Mouse (Mus musculus) embryo, embryonic 10.5 days (tissue): ENCODE measurements around the gene Setx.
"Not testable (repeated sequence)": the region's sequence is repeated elsewhere in the genome, so short reads cannot be mapped to it uniquely, and the experiment has no call there.

Source experiments
- DNase-seq: peaks from one replicate; pipeline ENCODE4 v3.0.0-alpha.2; 2015; ENCODE audit warnings: low spot score

The Setx gene

DNA sequence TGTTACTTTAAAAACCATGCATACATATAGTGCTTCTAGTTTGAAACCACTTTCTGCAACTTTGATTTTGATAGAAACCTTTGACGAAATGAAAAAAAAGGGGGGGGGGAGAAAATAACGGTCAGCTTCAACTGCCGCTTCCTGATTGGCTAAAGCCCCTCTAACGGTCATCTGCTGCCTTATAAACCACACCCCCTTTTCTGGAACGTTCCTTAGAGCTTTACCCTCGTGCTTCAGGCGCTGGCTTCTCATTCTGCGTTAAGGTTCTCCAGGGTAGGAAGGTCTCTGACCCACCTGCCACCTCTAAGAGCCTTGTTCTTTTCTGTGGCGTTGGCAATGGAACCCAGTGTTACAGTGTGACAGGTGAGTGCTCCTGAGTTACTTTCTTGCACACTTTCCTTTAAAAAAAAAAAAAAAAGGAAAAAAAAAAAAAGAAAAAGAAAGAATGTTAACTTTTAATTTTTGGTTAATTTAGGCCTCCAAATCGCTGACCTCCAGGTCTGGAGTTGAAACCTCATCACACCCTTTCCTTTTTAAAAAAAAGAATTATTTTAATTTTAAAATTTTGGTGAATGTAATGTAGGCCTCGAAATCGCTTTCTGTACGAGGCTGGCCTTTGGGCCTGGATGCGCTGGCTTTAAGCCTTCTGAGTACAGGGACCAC lies at the start of gene Setx:
TSS of gene Setx (plus strand) at position 275 of the 663 bp plus-strand sequence.
- peak; percentile 20 for DNase-seq

DNA sequence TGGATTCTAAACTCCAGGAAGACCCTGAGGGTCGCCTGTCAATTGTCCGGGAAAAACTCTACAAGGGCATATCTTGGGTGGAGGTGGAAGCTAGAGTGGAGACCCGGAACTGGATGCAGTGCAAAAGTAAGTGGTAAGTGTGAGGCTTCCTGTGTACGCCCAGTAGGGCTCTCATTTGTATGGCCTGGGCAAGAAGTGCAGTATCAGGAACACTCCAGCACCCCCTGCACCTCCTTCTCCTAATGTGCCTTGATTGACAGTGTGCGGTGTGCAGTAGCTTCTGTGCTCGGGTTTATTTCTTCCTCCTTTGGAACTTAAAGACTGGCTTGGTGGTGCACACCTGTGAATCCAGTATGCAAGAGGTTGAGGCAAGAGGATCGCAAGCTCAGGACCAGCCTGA lies 49.3 kb upstream of the Setx start:
- no peak for DNase-seq

DNA sequence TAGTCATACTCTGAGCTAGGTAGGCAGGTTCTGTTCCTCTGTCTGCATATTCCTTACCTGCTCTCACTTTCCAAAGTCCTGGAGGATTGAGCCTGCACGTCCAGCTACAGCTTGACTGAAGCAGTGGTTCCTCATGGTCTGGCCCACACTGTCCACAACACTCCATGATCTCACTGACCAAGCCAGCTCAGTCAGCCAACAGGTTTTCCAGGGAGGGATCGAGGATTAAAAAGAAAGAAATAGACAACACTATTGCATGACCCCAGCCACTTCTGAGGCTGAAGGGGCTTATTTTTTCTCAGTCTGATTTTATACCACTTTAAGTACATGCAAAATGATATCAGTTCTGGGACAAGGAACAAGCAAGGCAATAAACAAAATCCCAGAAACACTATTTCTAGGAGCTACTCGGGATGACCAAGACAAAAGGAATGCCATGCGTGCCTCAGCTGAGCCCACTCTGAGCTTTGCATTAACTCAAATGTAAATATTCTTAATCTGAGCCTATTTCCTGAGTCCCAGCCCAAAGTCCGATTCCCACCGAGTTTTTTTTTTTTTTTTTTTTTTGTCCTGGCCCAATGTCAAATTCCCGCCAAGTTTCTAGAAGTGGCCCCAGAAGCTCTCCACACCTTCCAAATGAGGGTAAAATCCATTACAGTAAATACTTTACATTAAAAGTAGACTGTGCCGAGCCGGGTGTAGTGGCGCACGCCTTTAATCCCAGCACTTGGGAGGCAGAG lies 48.5 kb upstream of the Setx start:
- DNase-seq, result no peak

DNA sequence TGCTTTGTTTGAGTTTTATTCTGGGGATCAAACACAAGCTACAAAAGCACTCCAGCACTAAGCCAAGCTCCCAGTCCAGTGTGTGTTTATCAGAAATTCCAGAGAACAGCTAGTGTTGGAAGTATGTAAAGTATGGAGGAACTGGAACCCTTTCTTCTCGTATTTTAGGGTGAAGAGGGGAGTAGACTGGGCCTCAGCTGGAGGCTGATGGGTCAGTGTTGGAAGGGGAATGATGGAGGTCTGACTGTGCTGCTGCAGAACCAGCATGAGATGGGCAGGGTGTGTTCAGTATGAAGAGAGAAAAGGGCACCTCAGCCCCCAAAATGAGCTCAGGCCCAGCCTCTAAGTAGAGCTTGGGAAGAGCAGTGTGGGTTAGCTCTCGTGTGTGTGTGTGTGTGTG lies 47.8 kb upstream of the Setx start:
- no peak for DNase-seq

DNA sequence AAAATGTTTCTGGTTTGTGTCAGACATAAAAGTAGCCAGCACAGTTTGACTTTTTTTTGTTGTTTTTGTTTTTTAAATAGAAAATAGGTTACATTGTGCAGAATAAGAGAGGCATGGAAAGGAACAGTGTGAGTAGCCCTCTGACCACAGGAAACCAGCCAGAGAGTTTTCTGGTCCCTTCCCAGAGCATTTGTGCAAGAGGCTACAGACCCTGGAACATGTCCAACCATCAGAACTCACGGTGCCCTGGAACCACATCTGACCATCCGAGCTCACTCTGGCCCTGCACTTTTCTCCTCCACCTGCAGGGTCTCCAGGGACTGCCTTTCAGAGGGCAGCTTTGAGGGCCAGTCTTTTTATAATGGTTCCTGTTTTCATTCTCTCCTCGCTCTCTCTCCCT lies 42.0 kb upstream of the Setx start:
- DNase-seq, result no peak

DNA sequence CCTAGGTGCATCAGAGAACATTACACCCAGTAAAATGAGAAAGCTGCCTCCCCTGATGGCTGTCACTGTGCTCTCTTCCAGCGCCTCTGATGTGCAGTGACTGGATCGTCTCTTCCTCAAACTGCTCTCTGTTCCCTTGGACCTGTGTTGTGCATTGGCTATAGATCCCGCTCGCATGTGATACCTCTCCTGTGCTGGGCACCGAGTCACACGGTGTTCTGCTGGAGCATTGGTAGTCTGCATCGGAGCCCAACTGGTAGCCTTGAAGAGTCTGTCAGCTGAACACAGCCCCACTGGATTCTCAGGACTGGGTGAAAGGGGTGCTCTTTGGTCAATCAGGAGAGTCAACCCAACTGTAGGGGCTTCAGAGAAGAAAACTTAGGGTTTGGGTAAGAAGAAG lies 38.0 kb upstream of the Setx start:
- DNase-seq, result no peak

DNA sequence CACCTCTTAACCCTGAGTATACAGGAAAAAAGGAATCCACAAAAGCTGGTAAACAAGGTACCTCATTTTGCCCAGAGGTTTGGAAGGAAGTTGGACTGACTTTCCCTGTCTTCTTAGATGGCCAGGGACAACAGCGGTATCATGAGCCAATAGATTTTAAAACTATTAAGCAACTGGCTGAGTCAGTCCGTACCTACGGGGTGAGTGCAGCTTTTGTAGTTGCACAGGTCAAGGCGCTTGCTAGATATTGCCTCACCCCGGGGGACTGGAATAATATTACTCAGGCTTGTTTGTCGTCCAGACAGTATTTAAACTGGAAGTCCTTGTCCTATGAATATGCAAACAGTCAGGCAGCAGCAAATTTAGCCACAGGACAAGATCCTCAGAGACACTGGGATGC lies 34.7 kb upstream of the Setx start:
- not testable (repeated sequence) for DNase-seq

DNA sequence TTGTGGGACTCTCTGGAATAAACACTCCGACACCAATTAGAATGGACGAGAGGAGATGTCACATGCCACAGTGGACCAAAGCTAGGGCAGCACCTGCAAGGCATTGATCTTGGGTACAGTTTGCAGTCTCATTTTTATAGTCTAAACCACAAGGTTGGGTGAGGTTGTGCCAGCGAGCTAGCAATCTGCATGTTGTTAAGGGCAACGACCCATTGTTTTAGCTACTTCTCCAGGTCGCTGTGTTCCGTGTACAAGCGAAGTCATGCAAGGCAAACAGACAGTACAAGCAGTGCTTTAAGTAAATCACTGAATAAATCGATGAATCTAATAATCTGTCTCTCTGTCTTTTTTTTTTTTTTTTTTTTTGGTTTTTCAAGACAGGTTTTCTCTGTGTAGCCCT lies 28.3 kb upstream of the Setx start:
- no peak for DNase-seq

DNA sequence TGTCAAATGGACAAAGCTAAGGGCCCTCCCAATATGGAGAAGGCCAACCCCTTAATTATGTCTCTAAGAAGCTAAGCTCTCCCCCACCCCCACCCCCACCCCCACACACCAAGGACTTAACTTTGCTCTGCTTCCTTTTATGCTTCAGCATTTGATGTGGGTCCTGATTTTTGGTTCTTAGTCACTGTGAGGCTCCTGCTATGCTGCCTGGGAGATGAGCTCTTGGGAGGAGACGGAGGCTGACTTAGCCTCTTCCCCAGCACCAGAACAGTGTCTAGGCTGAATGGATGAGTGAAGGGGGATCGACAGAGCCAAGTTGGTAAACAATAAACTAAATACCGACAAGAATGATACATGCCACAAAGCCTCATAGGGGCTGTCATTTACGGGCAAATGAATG lies 27.2 kb upstream of the Setx start:
- DNase-seq, result no peak

DNA sequence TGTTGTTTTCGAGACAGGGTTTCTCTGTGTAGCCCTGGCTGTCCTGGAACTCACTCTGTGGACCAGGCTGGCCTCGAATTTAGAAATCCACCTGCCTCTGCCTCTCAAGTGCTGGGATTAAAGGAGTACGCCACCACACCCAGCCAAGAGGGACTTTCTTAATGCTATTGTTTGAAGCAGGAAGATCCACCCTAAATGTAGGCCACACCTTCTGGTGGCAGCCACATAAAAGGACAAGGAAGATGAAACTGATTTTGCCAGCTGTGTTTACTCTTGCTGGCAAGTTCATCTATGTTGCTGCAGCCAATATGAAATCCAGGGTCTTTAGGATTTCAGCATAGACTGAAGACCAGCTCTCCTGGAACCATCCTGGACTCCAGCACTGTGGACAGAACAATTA lies 26.5 kb upstream of the Setx start:
- DNase-seq, result no peak

DNA sequence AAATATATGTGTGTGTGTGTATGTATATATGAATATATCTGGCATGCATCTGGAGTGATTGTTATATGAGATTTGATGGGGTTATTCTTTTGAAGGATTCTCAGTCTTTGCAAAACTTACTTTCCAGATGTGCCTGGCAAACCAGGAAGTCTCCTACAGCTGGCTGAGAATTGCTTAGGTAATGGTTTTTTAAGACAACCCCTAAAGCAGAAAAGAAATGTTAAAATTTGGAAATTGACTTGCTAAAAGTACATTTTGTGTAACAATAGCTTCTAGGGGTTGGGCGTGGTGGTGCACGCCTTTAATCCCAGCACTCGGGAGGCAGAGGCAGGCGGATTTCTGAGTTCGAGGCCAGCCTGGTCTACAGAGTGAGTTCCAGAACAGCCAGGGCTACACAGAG lies 26.0 kb upstream of the Setx start:
- not testable (repeated sequence) for DNase-seq

DNA sequence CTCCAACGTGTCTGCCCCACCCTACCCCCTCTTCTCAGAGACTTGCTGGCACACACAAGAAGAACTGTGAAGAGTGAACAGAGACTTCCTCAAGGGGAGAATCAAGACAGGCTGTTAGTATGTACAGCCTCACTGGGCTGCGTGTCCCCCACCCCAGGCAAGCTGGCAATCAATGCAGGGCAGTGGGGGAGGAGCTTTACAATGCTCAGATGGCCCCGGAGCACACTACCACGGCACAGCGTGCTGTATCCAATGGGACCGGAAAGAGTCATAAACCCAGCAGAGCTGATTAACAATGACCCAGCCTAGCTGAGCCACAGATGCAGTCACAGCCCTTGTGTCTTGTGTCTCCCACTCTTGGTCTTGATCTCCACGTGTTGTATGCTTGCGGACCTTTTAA lies 25.2 kb upstream of the Setx start:
- no peak for DNase-seq

DNA sequence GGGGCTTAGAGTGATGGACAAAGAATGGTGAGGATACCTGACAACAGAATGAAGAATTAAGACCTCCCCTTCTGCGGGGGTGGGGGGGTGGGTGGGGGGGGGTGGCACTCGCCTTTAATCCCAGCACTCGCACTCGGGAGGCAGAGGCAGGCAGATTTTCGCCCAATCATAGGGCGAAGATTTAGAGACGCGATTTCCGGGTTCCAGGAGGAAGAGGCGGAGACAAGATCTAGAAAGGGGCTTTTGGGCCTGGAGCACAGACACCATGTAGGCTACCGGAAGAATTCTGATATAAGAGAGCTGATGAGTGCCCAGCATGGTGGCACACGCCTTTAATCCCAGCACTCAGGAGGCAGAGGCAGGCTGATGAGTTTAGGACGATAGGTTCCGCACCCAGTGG lies 24.3 kb upstream of the Setx start:
- no peak for DNase-seq

DNA sequence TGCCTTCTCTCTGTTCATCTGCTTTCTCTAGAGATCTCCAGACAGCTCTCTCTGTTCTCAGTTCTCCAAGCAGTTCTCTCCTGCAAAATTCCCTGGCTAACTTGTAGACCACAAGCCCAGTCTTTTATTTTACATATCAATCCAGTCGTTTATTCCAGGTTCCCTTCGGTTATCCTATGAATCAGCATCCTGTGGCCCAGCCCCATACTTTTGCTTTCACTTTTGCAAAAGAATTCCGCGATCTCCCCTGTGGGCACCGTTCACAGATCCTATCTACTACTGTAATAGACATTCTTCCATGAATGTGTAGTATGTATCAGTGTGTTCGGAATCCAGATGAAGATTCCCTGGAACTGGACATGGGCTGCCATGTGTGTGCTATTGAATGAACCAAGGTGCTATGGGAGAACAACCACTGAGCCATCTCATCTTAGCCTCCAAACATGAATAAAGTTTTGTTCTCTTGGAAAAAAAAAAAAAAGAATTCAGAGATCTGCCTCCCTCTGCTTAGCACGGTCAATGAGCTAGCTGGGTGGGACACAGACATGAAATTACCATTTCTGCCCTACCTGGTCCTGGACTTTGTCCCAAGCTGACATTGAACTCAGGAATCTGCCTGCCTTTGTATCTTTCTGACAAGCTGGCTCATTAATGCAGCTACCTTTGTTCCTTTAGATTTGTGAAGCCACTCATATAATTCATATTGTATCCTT lies 23.0 kb upstream of the Setx start:
- no peak for DNase-seq

DNA sequence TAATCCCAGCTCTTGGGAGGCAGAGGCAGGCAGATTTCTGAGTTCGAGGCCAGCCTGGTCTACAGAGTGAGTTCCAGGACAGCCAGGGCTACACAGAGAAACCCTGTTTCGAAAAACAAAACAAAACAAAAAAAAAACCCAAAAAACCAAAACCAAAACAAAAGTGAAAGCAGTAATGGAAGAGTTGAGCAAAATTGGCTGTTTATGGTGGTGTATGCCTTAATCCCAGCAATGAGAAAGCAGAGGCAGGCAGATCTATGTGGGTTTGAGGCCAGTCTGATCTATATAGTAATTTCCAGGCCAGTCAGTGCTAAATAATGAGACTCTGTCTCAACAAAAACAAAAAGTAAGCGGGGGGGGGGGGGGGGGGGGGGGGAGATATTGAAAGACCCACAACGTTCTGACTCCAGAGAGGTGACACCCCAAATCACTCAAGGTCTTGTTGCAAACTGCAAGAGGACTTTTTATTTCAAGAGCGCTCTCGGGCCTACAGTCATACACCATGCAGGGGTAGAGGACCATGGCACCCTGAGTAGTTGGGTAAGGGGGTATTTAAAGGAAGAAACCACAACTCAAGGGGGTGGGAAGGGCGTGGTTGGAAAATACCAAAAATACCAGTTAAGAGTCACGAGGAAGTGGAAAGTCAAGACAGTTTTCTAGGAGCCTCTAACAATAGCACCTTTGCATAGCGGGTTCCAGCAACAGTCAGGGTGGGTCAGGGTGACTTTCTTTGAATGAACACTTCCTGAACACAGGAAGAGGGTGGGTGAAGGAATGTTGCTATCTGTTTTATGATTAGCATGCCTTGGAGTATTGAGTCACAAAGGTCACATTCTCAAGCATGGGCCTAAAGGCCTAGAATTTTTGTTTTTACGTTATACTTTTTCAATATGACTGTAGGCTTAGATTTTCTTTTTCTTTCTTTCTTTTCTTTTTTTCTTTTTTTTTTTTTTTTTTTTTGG lies 21.3 kb upstream of the Setx start:
- not testable (repeated sequence) for DNase-seq

DNA sequence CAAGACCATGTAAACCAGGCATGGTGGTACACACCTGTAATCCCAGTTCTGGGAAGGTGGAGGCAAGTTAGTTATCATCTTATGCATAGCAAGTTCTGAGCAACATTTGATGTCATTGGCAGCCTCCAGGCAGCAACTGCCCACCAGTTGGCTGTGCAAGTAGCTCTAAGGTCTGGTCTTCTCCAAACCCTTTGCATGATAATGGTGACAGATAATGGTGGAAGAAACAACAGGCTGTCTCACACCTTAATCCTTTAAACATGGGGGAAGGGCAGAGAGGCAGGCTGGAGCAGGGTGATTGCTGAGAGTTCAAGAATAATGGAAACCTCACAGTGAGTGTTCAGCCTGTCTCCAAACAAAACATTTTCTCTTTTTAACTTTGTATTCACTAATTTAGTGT lies 3.0 kb upstream of the Setx start:
- DNase-seq, result no peak

DNA sequence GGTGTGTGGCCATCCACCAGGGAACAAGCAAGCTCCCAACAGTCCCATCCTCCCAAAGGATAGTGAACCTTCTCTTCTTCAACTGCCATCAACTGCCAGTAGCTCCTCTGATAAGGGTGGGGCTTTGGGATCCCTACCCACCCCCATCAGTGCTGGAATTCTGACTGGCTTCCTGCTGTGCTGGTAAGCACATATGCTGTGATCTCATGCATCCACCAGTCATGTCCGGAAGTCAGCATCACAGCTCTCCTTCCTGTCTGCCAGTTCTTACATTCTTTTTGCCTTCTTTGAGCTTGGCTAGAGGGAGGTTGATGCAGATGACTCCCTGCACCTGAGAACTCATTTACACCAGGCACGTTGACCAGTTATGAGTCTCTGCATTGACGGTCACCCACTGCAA lies 1.5 kb upstream of the Setx start:
- DNase-seq, result no peak

DNA sequence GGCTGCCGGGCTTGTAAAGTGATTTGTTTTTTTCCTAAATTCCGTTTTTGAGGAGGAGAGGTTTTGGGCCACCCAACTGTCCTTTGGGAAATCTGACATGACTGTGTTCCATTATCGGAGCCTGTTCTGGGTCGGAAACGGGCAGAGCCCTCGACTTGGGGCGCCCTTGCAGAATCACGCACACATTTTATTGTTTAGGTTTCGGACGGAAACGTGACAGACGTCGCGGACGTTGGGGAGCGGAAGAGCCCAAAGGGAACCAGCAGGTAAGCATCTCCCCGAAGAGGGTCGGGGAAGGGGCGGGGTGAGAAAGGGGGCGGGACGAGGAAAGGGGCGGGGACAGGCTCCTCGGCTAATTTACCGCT lies 572 bp downstream of the Setx start:
- DNase-seq, result no peak

DNA sequence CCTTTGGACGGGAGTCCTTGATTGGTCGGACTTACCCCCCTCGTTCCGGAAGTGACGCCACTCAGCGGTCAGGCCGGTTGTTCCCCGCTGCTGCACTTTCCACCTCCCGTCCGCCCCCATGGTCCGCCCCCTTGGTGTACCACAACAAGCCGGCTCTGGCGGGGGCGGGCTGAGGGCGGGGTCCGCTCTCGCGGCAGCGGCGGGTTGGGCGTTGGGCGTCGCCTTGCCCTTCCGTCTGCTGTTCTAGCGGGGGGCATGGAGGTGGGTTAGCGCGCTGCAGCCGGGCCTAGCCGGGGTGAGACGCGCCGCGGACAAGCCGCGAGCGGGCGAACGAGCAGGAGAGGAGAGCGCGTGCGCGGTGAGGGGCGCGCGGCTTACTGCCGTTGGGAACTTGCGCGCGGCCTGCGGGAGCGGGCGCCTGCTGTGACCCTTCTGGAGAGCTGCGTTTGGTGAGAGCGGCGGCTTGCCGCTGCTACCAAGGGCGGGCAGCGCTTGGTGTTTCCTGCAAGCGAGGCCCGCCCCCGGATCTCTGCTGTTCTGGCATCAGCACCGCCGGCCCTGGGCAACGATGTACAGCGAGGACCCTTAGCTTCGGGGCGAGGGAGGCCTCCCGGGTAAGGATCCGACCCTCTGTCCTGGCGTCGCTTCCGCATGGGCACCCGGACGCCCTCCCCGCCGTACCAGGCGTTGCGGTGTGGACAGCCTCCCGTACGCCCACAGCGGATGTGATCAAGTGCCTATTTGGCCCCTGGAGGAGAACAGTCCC lies 1.1 kb downstream of the Setx start:
- peak; percentile 99 for DNase-seq

DNA sequence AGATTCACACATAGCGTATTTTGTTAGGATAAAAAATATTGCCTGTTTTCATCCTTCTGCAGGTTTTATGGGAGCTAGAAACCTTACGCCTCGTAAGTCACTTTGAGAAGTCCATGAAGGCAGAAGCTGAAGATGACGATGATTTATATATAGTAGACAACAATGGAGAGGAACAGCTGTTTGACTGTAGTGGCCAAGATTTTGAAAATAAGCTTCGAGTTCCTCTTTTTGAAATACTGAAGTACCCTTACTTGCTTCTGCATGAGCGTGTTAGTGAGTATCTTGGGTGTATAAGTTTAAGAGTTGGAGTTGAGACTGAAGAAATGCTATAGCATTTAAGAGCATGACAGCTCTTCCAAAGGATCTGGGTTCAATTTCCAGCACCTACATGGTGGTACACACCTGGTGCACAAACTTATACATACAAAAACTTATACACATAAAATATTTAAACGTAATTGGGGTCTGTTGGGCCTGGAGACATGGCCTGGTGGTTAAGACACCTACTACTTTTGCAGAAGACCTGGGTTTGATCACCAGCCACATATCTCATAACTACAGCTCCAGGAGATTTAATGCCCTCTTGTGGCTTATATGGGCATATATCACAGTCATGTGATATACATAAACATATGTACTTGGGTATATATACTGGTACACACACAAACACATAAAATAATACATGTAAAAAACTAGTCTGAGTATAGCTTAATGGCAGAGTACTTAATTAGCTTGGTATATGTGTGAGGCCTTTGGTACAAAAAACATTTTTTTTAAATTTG lies 6.3 kb downstream of the Setx start:
- DNase-seq, result no peak

DNA sequence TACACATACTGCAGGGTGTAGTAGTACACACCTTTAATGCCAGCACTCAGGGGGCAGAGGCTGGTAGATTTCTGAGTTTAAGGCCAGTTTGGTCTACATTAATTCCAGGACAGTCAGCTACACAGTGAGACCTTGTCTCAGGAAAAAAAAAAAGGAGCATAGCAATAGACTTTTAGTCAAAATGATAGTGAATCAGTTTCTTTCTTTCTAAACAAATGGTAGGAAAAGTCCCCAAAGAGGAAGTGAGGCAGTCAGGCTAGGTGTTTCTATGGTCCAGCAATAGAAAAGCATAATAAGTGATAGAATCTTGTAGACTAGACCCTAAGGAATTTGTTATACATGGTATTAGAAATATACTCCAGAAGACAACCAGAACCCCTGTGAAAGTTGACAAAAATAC lies 11.2 kb downstream of the Setx start:
- DNase-seq, result no peak
